Mouse (Mus musculus) c-Kit-positive CD71-negative TER-119-negative erythroid progenitor cells, embryonic 14.5 days (primary cell): Measurements from ENCODE around the gene Sh2d7.

Source experiments
- DNase-seq: peaks from one replicate; pipeline ENCODE4 v3.0.0-alpha.2; 2013; ENCODE audit warnings: low read depth

The Sh2d7 gene

DNA sequence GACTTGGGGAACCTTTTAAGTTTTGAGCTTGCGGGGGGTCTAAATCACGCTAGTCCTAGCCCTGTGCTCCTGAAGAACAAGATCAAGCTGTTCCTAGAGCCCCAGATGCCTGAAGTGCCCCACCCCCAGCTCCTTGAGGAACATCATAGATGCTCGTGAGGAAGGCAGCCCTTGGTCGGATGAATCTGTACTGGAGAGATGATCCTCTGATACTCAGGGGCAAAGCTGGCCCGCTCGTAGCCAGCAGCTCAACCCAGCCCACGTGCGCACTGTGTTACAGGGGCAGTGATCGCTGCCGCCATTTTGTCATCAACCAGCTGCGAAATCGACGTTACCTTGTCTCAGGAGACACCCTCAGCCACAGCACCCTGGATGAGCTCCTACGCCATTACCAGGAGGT lies at the start of gene Sh2d7:
Gene Sh2d7 (plus strand): TSS at position 301 of the 400 bp plus-strand sequence.
- no peak for DNase-seq

DNA sequence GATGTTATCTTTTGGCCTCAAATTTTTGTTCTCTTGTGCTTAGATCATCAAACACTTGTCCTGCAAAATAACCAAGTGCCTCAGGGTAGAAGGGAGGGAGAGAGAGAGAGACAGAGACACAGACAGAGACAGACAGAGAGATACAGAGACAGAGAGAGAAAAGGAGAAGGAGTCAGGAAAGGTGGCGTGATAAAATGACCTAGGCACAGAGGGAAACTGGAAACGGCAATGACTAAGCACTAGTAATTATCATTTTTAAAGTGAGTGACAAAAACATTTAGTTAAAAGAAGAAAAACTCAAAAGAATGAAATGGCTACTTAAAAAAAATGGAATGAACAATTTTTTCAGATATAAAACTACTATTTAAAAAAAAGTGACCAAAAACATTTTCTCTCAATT lies 49.2 kb upstream of the Sh2d7 start:
- DNase-seq, result no peak

DNA sequence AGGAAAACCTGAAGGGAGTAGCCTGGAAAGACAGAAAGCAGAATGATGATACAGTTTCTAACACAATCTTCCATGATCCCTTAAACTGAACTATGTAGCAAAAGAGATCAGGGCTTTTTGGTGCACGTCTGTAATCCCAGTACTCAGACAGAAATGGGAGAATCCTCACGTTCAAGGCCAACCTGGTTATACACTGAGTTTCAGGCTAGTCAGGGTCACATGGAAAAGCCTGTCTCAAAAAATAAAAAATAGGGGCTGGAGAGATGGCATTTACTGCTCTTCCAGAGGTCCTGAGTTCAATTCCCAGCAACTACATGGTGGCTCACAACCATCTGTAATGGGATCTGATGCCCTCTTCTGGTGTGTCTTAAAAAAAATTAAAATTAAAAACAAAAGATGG lies 48.4 kb upstream of the Sh2d7 start:
- no peak for DNase-seq

DNA sequence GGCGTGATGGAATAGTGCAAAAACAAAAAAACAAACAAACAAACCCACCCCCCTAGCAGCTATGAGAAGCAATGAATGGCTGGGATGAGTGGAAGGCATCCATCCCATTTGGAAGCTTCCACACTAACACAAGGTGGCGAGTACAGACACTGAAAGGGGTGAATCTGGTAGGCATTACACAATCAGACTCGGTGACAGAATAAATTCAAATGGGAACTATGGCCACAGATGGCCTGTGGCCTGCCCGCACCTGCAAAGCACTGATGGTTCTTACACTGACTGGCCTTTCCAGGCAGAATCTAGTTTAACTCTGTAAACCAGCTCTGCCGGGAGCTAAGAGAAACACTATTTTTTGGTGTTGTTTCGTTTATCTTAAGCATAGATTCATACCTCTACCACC lies 39.5 kb upstream of the Sh2d7 start:
- DNase-seq, result no peak

DNA sequence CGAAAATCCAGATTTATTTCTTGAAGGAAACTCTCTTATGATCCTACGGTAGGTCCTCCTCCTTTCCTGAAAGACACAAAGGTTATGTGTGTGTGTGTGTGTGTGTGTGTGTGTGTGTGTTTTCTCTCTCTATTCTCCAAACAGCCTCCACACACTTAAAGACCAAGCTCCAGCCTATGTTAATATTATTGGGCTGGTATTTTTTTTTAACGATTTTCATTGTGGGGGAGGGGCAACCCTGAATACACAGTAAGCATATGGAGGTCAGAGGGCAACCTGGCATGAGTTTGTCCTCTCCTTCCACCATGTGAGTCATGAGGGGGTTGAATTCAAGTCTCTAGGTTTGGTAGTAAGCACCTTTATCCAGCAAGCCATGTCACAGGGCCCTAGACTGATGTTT lies 39.0 kb upstream of the Sh2d7 start:
- DNase-seq, result no peak

DNA sequence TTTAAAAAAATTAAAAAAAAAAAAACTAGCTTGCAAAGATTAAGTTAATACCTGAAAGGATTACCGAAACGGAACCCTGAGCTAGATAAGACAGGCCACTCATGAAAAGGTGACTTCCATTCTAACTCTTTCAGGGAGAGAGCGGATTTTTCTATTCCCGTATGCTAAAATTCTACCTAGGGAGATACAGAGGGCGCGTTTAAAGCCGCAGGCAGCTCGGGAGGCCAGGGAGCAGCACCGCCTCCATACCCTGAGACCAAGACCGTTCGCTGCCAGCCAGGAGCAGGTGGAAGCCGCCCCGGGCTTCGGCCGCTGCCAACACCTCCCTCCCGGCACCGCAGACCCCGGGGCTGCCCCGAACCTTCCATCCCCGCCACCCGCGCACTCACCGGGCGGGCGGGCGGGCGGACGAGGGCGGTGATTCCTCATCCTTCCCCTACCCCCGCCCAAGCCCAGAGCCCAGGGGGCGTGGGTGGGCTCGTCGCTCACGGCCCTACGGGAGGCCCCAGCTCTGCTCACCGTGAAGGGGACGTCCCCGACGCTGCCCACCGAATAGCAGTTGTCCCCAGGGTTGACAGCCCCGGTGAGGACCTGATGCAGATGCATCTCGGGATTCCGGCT lies 37.8 kb upstream of the Sh2d7 start:
- no peak for DNase-seq

DNA sequence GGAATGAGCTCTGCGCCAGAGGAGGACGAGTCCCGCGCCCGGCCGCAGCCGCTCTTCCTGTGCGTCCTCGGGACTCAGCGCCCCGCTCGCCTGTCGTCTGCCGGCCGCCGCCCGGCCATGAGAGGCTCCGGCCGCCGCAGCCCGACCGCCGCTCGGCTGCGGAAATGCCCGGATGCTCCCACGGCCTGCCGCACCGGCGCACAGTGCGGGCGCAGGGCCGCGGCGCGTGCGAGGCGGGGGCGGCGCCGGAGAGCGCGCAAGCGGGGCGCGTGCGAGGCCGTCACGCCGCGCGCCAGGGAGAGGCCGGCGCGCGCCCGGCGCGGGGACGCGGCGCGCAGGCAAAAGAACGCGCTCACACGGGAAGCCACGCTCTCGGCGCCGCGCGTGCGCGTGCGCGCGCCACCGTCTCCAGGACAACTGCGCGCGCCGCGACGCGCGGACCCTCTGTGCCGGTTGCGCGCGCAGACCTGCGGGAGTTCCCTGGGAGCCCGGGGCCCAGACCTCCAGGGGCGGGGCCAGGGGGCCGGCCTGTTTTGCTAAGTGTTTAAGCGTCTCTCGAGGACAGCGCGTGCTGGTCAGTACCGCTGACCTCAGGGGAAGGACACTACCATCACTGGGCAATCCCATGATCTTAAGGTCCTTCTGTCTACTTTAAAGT lies 37.2 kb upstream of the Sh2d7 start, which contains the start of gene Dmxl2:
Gene Dmxl2 (minus strand): TSS at position 174 of the 658 bp plus-strand sequence.
- peak; percentile 71 for DNase-seq

DNA sequence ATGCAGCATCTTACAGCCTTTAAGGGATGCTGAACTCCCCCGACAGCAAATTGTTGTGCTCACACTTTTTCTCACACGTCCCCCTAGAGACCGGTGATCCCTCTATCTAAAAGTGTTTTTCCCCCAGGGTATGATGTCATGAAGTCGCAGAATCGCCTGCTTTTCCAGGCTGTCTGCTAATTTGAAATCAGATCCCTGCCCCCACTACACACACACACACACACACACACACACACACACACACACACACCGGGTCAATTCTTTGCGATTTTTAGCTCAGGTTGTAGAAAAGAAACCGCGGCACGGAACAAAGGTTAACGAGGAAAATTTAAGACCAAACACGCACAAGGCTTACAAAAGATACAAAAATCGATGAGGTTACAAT lies 36.7 kb upstream of the Sh2d7 start:
- no peak for DNase-seq

DNA sequence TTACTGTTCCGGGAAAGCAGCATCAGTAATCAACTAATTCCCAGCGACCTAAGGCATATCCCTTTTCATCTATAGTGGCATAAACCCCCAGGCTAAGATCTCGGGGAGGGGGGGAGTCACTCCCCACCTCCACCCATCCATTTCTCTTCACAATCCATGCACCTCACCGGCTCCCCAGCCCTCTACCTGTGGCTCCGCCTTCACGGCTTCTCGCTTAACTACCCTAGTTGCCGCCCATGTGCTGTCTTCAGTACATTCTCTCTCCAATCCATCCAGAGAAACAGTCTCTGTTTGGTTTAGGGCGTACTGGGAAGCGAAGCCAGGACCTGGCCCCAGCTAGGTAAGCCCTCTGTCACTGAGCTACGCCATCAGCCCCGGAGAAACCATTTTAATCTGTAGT lies 35.9 kb upstream of the Sh2d7 start:
- no peak for DNase-seq

DNA sequence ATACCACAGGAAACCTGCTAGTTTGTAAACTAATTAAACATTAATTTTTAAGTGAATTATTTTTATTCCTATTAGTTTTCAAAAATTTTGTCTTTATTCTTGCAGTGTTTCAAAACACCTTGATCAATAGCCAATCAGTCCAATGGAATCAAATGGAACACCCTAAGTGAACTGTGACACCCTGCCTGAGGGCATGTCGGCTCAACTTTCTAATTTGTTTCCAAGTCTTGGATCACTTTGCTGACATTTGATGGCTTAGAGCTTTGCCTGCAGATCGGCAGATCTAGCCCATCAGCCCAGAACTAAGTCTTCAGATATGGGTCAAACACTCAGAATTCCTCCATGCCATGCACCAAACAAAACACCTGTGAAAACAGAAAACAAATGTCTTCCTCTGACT lies 22.8 kb upstream of the Sh2d7 start:
- no peak for DNase-seq

DNA sequence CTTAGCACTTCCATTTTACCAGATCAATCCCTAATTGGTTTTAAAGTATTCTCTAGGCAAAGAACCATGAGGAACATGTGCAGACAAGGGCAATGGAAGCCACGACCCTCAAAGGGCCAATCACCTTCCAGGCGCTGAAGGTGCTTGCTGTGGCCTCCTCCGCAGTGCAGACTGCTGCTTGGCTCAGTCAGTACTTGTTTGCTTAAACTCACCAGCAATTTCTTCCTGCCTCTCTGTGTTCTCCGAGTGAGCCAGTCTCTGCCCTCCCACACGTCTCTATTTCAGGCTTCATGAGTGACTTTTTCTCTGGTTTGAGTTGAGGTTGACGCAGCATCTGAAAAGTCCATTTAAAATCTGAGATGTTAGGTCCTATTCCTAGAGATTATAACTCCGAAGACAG lies 19.9 kb upstream of the Sh2d7 start:
- no peak for DNase-seq

DNA sequence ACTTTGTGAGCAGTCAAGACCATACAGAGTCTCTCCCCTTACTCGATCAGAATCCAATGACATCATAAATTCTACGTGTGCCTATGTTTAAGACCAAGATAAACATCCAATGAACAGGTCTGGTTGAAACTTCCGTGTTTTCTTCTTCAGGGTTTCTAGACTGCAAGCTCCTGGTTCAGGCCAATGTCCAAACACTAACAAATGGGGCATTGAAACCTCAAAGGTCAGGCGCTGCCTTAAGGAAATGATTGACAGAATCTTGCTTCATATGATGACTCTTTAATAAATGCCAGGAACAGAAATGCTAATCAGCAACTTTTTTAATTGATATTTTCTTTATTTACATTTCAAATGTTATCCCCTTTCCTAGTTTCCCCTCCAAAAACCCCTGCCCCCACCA lies 18.5 kb upstream of the Sh2d7 start:
- no peak for DNase-seq

DNA sequence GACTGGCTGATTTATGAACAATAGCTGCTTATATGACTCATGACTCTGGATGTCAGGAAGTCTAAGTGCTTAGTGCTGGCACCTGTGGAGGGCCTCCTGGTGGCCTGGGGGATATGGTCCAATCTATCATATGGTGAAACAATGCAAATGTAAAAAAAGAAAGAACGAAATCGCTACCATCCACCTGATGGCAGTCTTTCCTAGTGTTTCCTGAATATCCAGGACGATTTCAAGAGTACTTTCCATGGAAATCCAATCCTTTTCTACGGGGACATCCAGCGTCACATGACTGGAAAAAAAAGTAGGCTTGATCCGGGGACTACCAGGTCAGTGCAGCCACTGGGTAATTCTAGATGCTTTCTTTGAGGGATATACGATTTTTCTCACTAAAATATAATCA lies 11.1 kb upstream of the Sh2d7 start:
- no peak for DNase-seq

DNA sequence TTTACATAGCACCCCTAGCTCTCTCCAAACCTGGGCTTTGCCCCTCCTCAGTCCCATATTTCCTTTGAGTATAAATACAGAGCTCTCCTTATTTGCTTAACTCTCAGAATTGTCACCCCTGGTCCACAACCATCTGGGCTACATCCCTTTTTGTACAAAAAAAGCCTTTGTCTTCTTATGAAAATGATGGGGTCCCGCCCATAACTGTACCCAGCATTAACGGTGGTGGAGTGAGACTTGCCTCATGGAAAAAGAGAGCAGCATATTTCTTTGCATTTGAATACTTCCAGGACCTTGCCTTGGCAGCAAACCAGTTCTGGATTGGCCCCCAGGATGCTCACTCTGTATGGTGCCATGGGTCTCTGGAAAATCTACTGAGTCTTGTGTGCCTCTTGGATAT lies 8.8 kb upstream of the Sh2d7 start:
- DNase-seq, result no peak

DNA sequence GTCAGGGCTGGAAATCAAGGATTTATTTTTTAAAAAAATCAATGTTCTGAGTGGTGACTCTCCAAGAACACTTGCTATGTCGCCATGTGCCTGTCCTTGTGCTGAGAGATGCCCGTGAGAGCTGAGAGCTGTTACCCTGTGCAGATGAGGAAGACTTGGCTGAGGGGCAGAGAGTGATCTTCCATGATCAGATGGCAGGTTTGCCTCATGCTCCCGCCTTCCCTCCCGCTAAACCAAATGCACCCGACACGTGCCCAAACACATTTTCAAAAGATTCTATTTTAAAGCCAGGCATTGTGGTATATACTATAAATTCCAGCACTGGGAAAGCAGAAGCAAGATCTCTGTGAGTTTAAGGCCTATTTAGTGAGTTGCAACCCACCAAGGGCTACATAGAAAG lies 7.9 kb upstream of the Sh2d7 start:
- DNase-seq, result no peak

DNA sequence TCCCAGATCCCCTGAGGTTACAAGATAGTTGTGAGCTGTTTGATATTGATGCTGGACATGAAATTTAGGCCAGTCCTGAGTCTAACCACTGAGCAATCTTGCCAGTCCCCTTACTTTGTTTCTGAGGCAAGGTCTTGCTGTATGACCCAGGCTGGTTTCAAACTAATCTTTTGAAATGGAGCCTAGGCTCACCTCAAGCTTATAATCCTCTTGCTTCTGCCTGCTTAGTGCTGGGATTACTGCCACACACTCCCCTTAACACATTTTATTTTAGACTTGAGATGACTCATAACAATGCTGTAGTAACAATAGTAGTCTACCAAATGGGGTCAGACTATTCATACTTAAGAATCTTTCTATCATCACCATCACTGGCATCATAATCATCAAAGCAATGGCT lies 7.4 kb upstream of the Sh2d7 start:
- no peak for DNase-seq

DNA sequence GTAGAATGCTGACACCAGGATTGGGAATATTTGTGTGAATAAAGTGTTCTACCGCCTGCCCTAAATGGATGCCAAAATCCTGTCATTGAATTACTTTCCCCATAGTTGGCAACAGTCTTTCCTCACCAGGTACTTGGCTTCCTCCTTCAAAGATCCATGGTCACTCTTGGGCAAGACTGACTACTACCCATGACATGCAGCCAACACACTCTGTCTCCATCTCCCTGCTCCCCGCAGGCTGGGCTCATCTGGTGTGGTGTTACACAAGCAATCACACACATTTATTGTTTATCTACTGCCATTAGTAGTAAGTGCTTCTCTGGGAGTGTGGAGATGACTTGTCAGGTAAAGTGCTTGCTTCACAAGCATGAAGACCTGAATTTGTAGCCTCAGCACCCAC lies 5.9 kb upstream of the Sh2d7 start:
- no peak for DNase-seq

DNA sequence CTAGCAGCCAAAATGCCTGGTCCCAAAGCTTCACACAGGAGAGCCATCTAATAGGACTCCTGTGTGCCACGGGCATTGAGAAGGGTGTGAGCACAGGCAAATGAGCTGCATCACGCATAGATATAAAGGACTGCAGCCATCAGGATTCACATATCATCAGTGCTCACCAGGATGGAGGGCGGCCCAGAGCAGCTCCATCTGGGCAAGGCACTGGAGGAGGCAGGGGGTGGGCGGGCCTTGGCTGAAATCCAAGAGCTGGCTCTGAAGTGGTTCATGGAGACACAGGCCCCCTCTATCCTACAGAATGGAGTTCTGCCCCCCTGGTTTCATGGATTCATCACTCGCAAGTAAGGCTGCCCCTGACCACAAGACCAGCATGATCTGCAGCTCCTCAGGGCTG lies 4.8 kb upstream of the Sh2d7 start:
- no peak for DNase-seq

DNA sequence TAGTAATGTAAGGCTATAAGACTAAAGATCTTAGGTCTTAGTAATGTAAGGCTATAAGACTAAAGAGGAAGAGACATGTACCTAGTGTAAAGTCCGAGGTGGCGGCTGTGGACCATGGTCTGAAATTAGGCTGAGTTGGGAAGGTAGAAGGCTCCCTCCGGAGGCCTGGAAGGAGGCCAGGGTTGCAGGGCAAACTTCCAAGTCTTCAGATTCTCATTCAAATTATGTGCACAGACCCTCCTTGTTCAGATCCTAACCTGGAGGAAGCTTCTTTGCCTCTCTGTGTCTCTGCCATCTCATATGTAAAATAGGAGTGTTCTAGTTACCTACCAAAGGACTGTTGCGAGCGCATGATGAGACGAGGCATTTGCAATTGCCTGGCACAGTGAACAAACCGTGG lies 2.5 kb upstream of the Sh2d7 start:
- no peak for DNase-seq

DNA sequence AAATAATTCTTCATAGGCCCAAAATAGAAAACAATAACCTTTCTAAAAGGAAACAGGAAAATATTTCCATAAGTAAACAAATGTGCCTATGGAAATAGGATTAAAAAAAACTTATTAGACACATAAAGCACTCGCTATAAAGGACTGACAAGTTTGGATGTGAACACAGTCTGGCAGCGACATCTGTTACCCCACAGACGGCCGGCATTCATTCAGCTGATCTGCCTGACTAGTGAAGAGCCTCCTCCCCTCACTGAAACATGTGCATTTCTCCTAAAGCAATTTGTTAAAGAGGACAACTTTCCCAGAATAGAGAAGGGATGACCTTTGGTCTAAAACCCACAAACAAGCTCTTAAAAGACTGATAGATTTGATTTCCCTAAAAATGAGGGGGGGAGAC lies 1.8 kb upstream of the Sh2d7 start:
- no peak for DNase-seq

DNA sequence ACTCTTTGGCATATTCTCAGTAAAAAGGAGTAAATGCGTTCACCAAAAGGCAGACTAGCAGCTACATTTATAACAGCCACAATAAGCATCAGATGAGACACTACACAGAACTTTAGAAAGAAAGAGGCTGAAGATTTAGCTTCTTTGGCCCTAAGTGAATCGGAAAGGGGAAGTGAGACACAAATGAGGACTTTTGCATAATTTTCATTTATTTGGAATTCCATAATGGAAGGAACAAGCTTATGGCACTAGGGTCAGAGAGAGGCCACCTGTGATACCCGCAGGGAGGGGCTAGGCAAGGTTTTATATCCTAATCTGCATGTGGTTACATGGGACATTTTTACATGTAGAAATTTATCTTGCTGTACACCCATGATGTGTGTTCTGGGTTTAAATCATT lies 1.3 kb upstream of the Sh2d7 start:
- DNase-seq, result no peak

DNA sequence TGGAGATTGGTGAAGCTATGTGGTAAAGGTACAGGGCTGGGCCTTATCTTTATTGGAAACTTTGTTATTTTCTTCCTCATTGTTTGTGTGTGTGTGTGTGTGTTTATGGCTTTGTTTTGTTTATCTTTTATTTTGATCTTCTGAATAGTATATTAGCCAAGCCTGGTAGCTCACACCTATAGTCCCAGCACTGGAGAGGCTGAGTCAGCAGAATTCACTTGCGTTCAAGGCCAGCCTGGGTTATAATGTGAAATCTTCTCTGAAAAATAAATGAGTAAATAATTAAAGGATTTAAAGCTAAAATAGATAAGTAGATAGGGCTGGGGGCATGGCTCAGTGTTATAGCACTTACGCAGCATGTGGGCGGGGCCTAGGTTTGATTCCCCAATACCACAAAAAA lies 540 bp upstream of the Sh2d7 start:
- DNase-seq, result no peak

DNA sequence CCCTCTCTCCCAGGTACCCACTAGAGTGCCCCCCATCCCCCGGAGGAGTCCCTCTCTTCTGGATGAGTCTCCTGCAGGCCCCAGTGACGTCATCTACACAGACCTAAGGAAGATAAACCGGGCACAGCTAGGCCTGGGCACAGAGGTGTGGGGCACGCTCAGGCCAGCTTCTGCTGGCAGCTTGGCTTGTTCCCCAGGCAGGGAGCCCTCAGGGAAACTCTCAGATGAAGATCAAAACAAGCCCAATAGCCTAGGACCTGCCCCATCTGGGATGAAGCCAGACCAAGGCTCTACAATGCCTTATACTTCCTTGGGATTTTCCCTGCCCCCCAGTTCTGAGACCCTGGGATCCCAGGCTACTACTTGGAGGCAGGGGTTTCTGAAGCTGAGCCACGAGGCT lies 2.0 kb downstream of the Sh2d7 start:
- DNase-seq, result no peak

DNA sequence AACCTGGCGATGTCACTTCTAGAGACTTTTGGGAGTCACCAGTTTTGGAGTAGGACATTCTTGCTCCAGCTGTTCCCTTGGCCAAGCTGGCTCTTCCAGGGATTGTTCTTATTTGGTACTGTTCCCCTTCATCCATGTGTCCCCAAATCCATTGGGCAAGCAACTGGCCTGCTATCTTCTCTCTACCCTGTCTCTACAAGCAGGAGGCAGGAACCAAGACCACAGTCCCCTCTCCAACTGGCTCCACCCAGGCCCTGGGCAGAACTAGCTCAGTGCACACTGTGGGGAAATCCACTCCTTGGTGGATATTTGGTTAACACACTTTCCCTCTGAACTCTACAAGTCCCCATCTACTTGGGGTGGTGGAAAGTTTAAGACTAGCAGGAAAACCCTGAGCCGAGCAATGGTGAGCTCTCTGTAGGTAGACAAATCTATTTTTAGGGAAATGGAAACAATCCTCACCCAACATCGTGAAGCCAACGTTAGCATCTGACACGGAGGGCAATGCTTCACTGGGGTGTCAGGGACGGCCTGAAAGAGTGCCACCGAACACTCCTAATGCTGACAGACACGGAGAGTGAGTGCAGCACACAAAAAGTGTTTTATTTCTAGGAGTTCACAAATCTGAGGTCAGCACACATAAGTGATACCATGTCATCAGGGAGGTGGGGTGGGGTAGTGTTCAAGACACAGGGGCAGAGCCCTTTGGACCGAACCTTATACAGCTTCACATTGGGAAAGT lies 5.6 kb downstream of the Sh2d7 start:
- DNase-seq, result no peak
